Mouse (Mus musculus) CH12.LX (cell line): Measurements from ENCODE around the gene Itgam. TPM values are rescaled to one million over a fixed set of nuclear protein-coding genes. Genes with fewer than 3 reads are reported as not detected.

Experiments used
- DNase-seq: peaks from one replicate; pipeline ENCODE4 v3.0.0-alpha.2; 2013; ENCODE audit errors: extremely low read depth
- H3K27ac ChIP-seq: 2 replicates; pipeline ENCODE4 v1.5.1; 2012; ENCODE audit warnings: low read depth, mild to moderate bottlenecking, control low read depth, moderate library complexity; ENCODE audit not compliant: insufficient read depth
- H3K27me3 ChIP-seq: replicated peaks from 2 replicates; pipeline ENCODE3; 2012; ENCODE audit warnings: inconsistent platforms
- H3K36me3 ChIP-seq, 2 experiments: replicated peaks in 1 of 2; 2 replicates each; pipeline versions ENCODE3 to v1.6.1; 2012; ENCODE audit warnings: inconsistent platforms in 1 of 2, low read length in 1 of 2, mild to moderate bottlenecking in 1 of 2, mixed read lengths in 1 of 2, moderate library complexity in 1 of 2; ENCODE audit not compliant: control insufficient read depth in 1 of 2, insufficient read depth in 1 of 2
- H3K4me1 ChIP-seq, 2 experiments: 2 replicates each; pipeline ENCODE4 v1.6.1; 2012; ENCODE audit warnings: inconsistent platforms in 1 of 2, moderate library complexity in 1 of 2; ENCODE audit not compliant: insufficient read depth in 2 of 2, control insufficient read depth in 1 of 2
- H3K4me2 ChIP-seq: 2 replicates; pipeline ENCODE4 v1.6.1; 2012; ENCODE audit warnings: low read depth, mild to moderate bottlenecking, control low read depth; ENCODE audit not compliant: poor library complexity, insufficient read depth, severe bottlenecking
- H3K4me3 ChIP-seq, 3 experiments: fragments of 150-350 bp in 1 of 3; sonication (generic) in 1 of 3; replicated peaks in 1 of 3; 2 replicates each; pipeline versions ENCODE3 to v1.5.1; 2011 to 2012; ENCODE audit warnings: low read depth in 2 of 3, low read length in 2 of 3, mild to moderate bottlenecking in 2 of 3, moderate library complexity in 2 of 3, control low read depth in 1 of 3, improper control_type of control experiment in 1 of 3, inconsistent platforms in 1 of 3, mixed read lengths in 1 of 3; ENCODE audit not compliant: poor library complexity in 1 of 3
- H3K79me2 ChIP-seq: replicated peaks from 2 replicates; pipeline ENCODE4 v1.6.1; 2012; ENCODE audit warnings: mild to moderate bottlenecking, moderate library complexity; ENCODE audit not compliant: control insufficient read depth, poor library complexity, insufficient read depth, severe bottlenecking; ENCODE audit errors: extremely low read depth
- H3K9ac ChIP-seq: 2 replicates; pipeline ENCODE4 v1.6.1; 2012; ENCODE audit warnings: low read depth, mild to moderate bottlenecking, control low read depth, moderate library complexity; ENCODE audit not compliant: insufficient read depth
- H3K9me3 ChIP-seq: replicated peaks from 2 replicates; pipeline ENCODE3; 2012; ENCODE audit warnings: low read length, inconsistent platforms, mixed read lengths
- CHD1 ChIP-seq: IDR thresholded peaks from 2 replicates; pipeline ENCODE4 v1.6.1; 2012; ENCODE audit warnings: low read depth, low read length, improper control_type of control experiment, inconsistent platforms
- CHD2 ChIP-seq: IDR thresholded peaks from 2 replicates; pipeline ENCODE4 v1.6.1; 2011; ENCODE audit warnings: low read length, improper control_type of control experiment
- E2F4 ChIP-seq: IDR thresholded peaks from 2 replicates; pipeline ENCODE4 v1.6.1; 2011; ENCODE audit warnings: low read depth, low read length, improper control_type of control experiment; ENCODE audit not compliant: insufficient replicate concordance
- ELF1 ChIP-seq: IDR thresholded peaks from 2 replicates; pipeline ENCODE4 v1.6.1; 2014; ENCODE audit warnings: low read depth, mild to moderate bottlenecking, inconsistent platforms, low read length, improper control_type of control experiment
- EP300 ChIP-seq: IDR thresholded peaks from 2 replicates; pipeline ENCODE4 v1.6.1; 2011; ENCODE audit warnings: low read length, improper control_type of control experiment
- ETS1 ChIP-seq: conservative IDR thresholded peaks from 2 replicates; pipeline ENCODE4 v1.6.1; 2012; ENCODE audit warnings: low read depth, mild to moderate bottlenecking, inconsistent platforms, low read length, improper control_type of control experiment, moderate library complexity
- GABPA ChIP-seq: IDR thresholded peaks from 2 replicates; pipeline ENCODE4 v1.6.1; 2012; ENCODE audit warnings: low read depth, low read length, improper control_type of control experiment, inconsistent platforms; ENCODE audit not compliant: insufficient replicate concordance
- JUN ChIP-seq: IDR thresholded peaks from 2 replicates; pipeline ENCODE4 v1.6.1; 2011; ENCODE audit warnings: low read depth, mild to moderate bottlenecking, low read length, improper control_type of control experiment, moderate library complexity; ENCODE audit not compliant: insufficient read depth
- JUND ChIP-seq: conservative IDR thresholded peaks from 2 replicates; pipeline ENCODE4 v1.6.1; 2011; ENCODE audit warnings: low read depth, low read length, improper control_type of control experiment
- KAT2A ChIP-seq: IDR thresholded peaks from 2 replicates; pipeline ENCODE4 v1.6.1; 2012; ENCODE audit warnings: low read length, improper control_type of control experiment, inconsistent platforms; ENCODE audit not compliant: insufficient replicate concordance
- MAX ChIP-seq: IDR thresholded peaks from 2 replicates; pipeline ENCODE4 v1.6.1; 2011; ENCODE audit warnings: low read length, improper control_type of control experiment
- MEF2A ChIP-seq: IDR thresholded peaks from 2 replicates; pipeline ENCODE4 v1.6.1; 2014; ENCODE audit warnings: low read depth, mild to moderate bottlenecking, inconsistent platforms, low read length, improper control_type of control experiment, borderline replicate concordance
- PAX5 ChIP-seq: IDR thresholded peaks from 2 replicates; pipeline ENCODE4 v1.6.1; 2012; ENCODE audit warnings: low read length, inconsistent platforms, mixed read lengths
- POLR2AphosphoS2 ChIP-seq: IDR thresholded peaks from 2 replicates; pipeline ENCODE4 v1.6.1; 2011; ENCODE audit warnings: low read depth, low read length, improper control_type of control experiment
- RCOR1 ChIP-seq: conservative IDR thresholded peaks from 2 replicates; pipeline ENCODE4 v1.6.1; 2012; ENCODE audit warnings: low read depth, mild to moderate bottlenecking, inconsistent platforms, low read length, improper control_type of control experiment
- SIN3A ChIP-seq: IDR thresholded peaks from 2 replicates; pipeline ENCODE4 v1.6.1; 2012; ENCODE audit warnings: low read length, improper control_type of control experiment, inconsistent platforms
- SMC3 ChIP-seq: IDR thresholded peaks from 2 replicates; pipeline ENCODE4 v1.6.1; 2011; ENCODE audit warnings: low read depth, low read length, improper control_type of control experiment
- TBP ChIP-seq: conservative IDR thresholded peaks from 2 replicates; pipeline ENCODE4 v1.6.1; 2011; ENCODE audit warnings: low read depth, low read length, improper control_type of control experiment
- TCF12 ChIP-seq: IDR thresholded peaks from 2 replicates; pipeline ENCODE4 v1.6.1; 2014; ENCODE audit warnings: low read depth, mild to moderate bottlenecking, inconsistent platforms, low read length, improper control_type of control experiment
- UBTF ChIP-seq: IDR thresholded peaks from 2 replicates; pipeline ENCODE4 v1.6.1; 2012; ENCODE audit warnings: low read depth, mild to moderate bottlenecking, inconsistent platforms, low read length, improper control_type of control experiment, moderate library complexity
- USF1 ChIP-seq: IDR thresholded peaks from 2 replicates; pipeline ENCODE4 v1.6.1; 2014; ENCODE audit warnings: low read depth, mild to moderate bottlenecking, inconsistent platforms, low read length, improper control_type of control experiment
- USF2 ChIP-seq: conservative IDR thresholded peaks from 2 replicates; pipeline ENCODE4 v1.6.1; 2011; ENCODE audit warnings: low read depth, low read length, improper control_type of control experiment
- ZC3H11A ChIP-seq: IDR thresholded peaks from 2 replicates; pipeline ENCODE4 v1.6.1; 2012; ENCODE audit warnings: low read depth, mild to moderate bottlenecking, inconsistent platforms, low read length, improper control_type of control experiment
- ZKSCAN1 ChIP-seq: IDR thresholded peaks from 2 replicates; pipeline ENCODE4 v1.6.1; 2012; ENCODE audit warnings: low read depth, inconsistent platforms, low read length, improper control_type of control experiment, borderline replicate concordance
- ZMIZ1 ChIP-seq: IDR thresholded peaks from 2 replicates; pipeline ENCODE4 v1.6.1; 2012; ENCODE audit warnings: low read depth, mild to moderate bottlenecking, inconsistent platforms, low read length, improper control_type of control experiment
- dilution Hi-C: fragments of 300-500 bp; cut with MboI; formaldehyde crosslinking; loops from 2 replicates; pipeline ENCODE4 v1.14.3; 2020; ENCODE audit warnings: low sequenced_read_pairs; ENCODE audit not compliant: extremely low pct_unique_long_range_greater_than_20kb, extremely low pct_ligation_motif_present
- in situ Hi-C: fragments of 300-500 bp; cut with MboI; formaldehyde crosslinking; loops from 3 replicates; pipeline ENCODE4 v1.14.3; 2019; ENCODE audit warnings: low sequenced_read_pairs, low pct_ligation_motif_present, low pct_unique_long_range_greater_than_20kb, mixed read lengths
- polyA plus RNA-seq: library from polyadenylated mRNA; unstranded; fragments of >175 nt; gene quantifications from 2 replicates; pipeline ENCODE4 v1.2.1, GENCODE M21; 2012; ENCODE audit warnings: low read depth; ENCODE audit not compliant: insufficient read length
- total RNA-seq, 2 experiments: library from RNA; depleted of rRNA; stranded (reverse); fragments of 300-350 nt in 1 of 2; fragments of >200 nt in 1 of 2; gene quantifications; 2 replicates each; pipeline ENCODE4 v1.2.3; 2012 to 2014

Gene Itgam
- total and polyA plus RNA-seq, 3 experiments = 0.13 to 1.1 (median 0.48) TPM

GRCm38 (mm10) chr7:128016650-128017049 is 45.8 kb upstream of the Itgam start:
- no peaks in the 10 kb centered on the region for H3K79me2 ChIP-seq
- no peaks in the 10 kb centered on the region for H3K36me3 ChIP-seq
- H3K4me2 ChIP-seq = no peak overlapping the region
- no peaks in the 10 kb centered on the region for H3K9me3 ChIP-seq
- in situ Hi-C loops (no loop called here), dilution Hi-C loops (no loop called here)
- H3K4me1 ChIP-seq = no peaks in the 10 kb centered on the region
- H3K27ac ChIP-seq = no peak overlapping the region
- no peak for DNase-seq
- no peak overlapping the region for H3K4me3 ChIP-seq
- no peaks in the 10 kb centered on the region for H3K27me3 ChIP-seq
- no peak overlapping the region for H3K9ac ChIP-seq
- TF ChIP-seq JUND (no peak), POLR2AphosphoS2 (no peak), EP300 (no peak), ZC3H11A (no peak), PAX5 (no peak), MEF2A (no peak), RCOR1 (no peak), SIN3A (no peak), CHD1 (no peak)

DNA sequence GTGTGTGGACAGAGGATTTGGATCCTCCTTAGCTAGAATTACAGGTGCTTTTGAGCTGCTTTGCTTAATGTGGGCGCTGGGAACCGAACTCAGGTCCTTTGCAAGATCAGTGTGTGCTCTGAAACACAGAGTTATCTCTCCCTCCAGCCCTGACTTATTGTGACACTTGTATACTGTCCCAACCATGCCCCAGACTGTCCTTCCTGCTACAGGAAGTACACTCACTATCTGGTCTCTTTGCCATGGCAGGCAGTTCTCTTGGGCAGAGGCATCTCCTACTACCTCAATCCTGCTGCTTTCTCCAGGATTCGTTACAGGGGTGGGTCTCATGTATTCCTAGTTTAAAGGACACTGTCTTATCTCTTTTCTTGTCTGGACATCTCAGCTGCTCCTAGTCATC is 44.2 kb upstream of the Itgam start:
- H3K9ac ChIP-seq = no peak overlapping the region
- in situ Hi-C loops (no loop called here), dilution Hi-C loops (no loop called here)
- H3K4me3 ChIP-seq = no peak overlapping the region
- no peak for DNase-seq
- no peaks in the 10 kb centered on the region for H3K4me1 ChIP-seq
- H3K9me3 ChIP-seq = no peaks in the 10 kb centered on the region
- no peak overlapping the region for H3K4me2 ChIP-seq
- H3K36me3 ChIP-seq = no peaks in the 10 kb centered on the region
- H3K27ac ChIP-seq = no peak overlapping the region
- H3K27me3 ChIP-seq = no peaks in the 10 kb centered on the region
- no peaks in the 10 kb centered on the region for H3K79me2 ChIP-seq
- TF ChIP-seq CHD2 = no peak
- no peak for TF ChIP-seq TBP
- TF ChIP-seq GABPA = no peak
- TF ChIP-seq KAT2A = no peak
- TF ChIP-seq RCOR1 = no peak
- TF ChIP-seq E2F4 = no peak

GRCm38 (mm10) chr7:128019187-128019586 is 43.3 kb upstream of the Itgam start:
- TF ChIP-seq PAX5 = no peak
- TF ChIP-seq TBP = no peak
- no peak for TF ChIP-seq EP300
- TF ChIP-seq SMC3 = no peak
- TF ChIP-seq E2F4 = no peak
- TF ChIP-seq SIN3A = no peak
- TF ChIP-seq ELF1 = no peak
- TF ChIP-seq JUN = no peak
- no peak for TF ChIP-seq UBTF
- TF ChIP-seq ETS1 = no peak
- no peak for TF ChIP-seq ZMIZ1
- no peak for TF ChIP-seq MAX
- no peak for TF ChIP-seq MEF2A
- TF ChIP-seq ZKSCAN1 = no peak
- no peak for TF ChIP-seq GABPA
- no peak for TF ChIP-seq TCF12
- no peak for TF ChIP-seq USF2
- TF ChIP-seq USF1 = no peak
- TF ChIP-seq ZC3H11A = no peak
- Histone ChIP-seq H3K9ac (no peak overlapping the region), H3K4me2 (no peak overlapping the region), H3K27ac (no peak overlapping the region), H3K79me2 (no peaks in the 10 kb centered on the region), H3K27me3 (no peaks in the 10 kb centered on the region), H3K36me3 (no peaks in the 10 kb centered on the region), H3K4me3 (no peak overlapping the region), H3K9me3 (no peaks in the 10 kb centered on the region), H3K4me1 (no peaks in the 10 kb centered on the region)
- DNase-seq = no peak
- dilution Hi-C loops = no loop called here
- in situ Hi-C loops = no loop called here
